Mouse (Mus musculus) stomach, postnatal 0 days (tissue): ENCODE measurements around the gene Stx2. TPM values are rescaled to one million over a fixed set of nuclear protein-coding genes. Genes with fewer than 3 reads are reported as not detected.

Experiments used
- ATAC-seq: fragments of 200-750 bp; cut with Nextera tagmentation; 2 replicates; pipeline ENCODE4 v1.8.0; 2017; ENCODE audit not compliant: low FRiP score, low TSS enrichment
- DNase-seq: peaks from one replicate; pipeline ENCODE4 v3.0.0-alpha.2; 2016; ENCODE audit warnings: low spot score
- H3K27ac ChIP-seq: fragments of 300-500 bp; sonication (generic); replicated peaks from 2 replicates; pipeline ENCODE4 v1.5.1; 2014; ENCODE audit warnings: mild to moderate bottlenecking, control low read depth
- H3K27me3 ChIP-seq: fragments of 300-500 bp; sonication (generic); 2 replicates; pipeline ENCODE4 v1.6.1; 2014; ENCODE audit warnings: low read length; ENCODE audit not compliant: control insufficient read depth, insufficient read depth
- H3K36me3 ChIP-seq: fragments of 300-500 bp; sonication (generic); 2 replicates; pipeline ENCODE4 v1.6.1; 2014; ENCODE audit warnings: low read length, mixed read lengths; ENCODE audit not compliant: control insufficient read depth, insufficient read depth
- H3K4me1 ChIP-seq: fragments of 300-500 bp; sonication (generic); replicated peaks from 2 replicates; pipeline ENCODE4 v1.6.1; 2014; ENCODE audit warnings: antibody characterized with exemption; ENCODE audit not compliant: control insufficient read depth, insufficient read depth
- H3K4me2 ChIP-seq: fragments of 300-500 bp; sonication (generic); replicated peaks from 2 replicates; pipeline ENCODE4 v1.6.1; 2014; ENCODE audit warnings: low read depth, mild to moderate bottlenecking, control low read depth, moderate library complexity
- H3K4me3 ChIP-seq: fragments of 300-500 bp; sonication (generic); 2 replicates; pipeline ENCODE4 v1.5.1; 2014; ENCODE audit warnings: low read depth, low read length, control low read depth
- H3K9ac ChIP-seq: fragments of 300-500 bp; sonication (generic); 2 replicates; pipeline ENCODE4 v1.6.1; 2014; ENCODE audit warnings: mild to moderate bottlenecking, low read length, control low read depth, mixed read lengths
- H3K9me3 ChIP-seq: fragments of 300-500 bp; sonication (generic); 2 replicates; pipeline ENCODE4 v1.6.1; 2016; ENCODE audit warnings: low read length; ENCODE audit not compliant: control insufficient read depth
- CTCF ChIP-seq: IDR thresholded peaks from 2 replicates; pipeline ENCODE4 v1.5.1; 2016; ENCODE audit warnings: antibody characterized with exemption, low read depth, mild to moderate bottlenecking, moderate library complexity
- EP300 ChIP-seq: optimal IDR thresholded peaks from 2 replicates; pipeline ENCODE3; 2016; ENCODE audit warnings: antibody characterized with exemption
- WGBS: fragments of 180-500 bp; shearing (Covaris S2); extraction: QIAGEN DNeasy Blood & Tissue Kit; methylation state at CpG from one replicate; pipeline ENCODE4 v1.1.7; 2014; 5-methylcytosine and 5-hydroxymethylcytosine counted together
- polyA plus RNA-seq: library from polyadenylated mRNA; unstranded; fragments of >200 nt; fragmentation: Nextera tagmentation; extraction: Ambion mirVana; gene quantifications from 2 replicates; pipeline ENCODE4 v1.2.1, GENCODE M21; 2015

The Stx2 gene
- polyA plus RNA-seq, 1 experiment from 2014 or later, result 10.9 TPM

- WGBS, result 35% methylated on average over 4 of the region's 4 CpGs
- no peaks in the 10 kb centered on the region for H3K27me3 ChIP-seq
- ATAC-seq, result no peak
- TF ChIP-seq CTCF (no peak), EP300 (no peak)
- H3K4me2 ChIP-seq, result no peak overlapping the region
- DNase-seq, result no peak
- H3K9ac ChIP-seq, result no peak overlapping the region
- H3K27ac ChIP-seq, result no peak overlapping the region
- H3K4me1 ChIP-seq, result no peaks in the 10 kb centered on the region
- H3K4me3 ChIP-seq, result no peak overlapping the region
- H3K36me3 ChIP-seq, result no peaks in the 10 kb centered on the region
- H3K9me3 ChIP-seq, result no peaks in the 10 kb centered on the region; the same call in 1 of the 2 replicates
Measured at GRCm38 (mm10) chr5:128951472-128951871, 56.9 kb downstream of the Stx2 start.

GRCm38 (mm10) chr5:128947093-128947492 lies 61.3 kb downstream of the Stx2 start:
- H3K9ac ChIP-seq, result no peak overlapping the region
- H3K4me3 ChIP-seq, result no peak overlapping the region
- no peak for TF ChIP-seq EP300
- TF ChIP-seq CTCF, result peak; percentile 59
- no peak for ATAC-seq
- no peak overlapping the region for H3K27ac ChIP-seq
- no peaks in the 10 kb centered on the region for H3K27me3 ChIP-seq
- WGBS, result 69% methylated on average over 5 of the region's 5 CpGs
- H3K4me2 ChIP-seq, result no peak overlapping the region
- DNase-seq, result no peak
- H3K4me1 ChIP-seq, result no peaks in the 10 kb centered on the region
- no peaks in the 10 kb centered on the region for H3K9me3 ChIP-seq
- H3K36me3 ChIP-seq, result no peaks in the 10 kb centered on the region

DNA sequence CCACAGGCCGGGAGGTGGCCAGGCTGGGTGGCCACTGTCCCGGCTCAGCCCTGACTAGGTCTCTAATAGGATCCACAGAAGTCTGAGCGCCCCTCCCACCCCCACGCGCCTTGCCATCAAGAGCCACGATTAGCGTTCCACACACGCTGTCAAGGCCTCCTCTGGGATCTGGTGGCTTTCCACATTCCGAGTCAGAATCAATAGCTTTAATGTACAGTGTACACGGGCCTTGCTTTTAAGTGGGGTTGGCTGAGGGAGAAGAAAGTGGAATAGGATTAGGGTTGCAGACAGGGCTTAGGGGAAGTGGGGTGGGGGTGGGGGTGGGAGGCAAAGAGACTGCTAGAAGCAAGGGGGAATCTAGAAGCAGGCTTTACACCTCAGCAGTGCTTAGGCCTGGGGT lies 67.9 kb downstream of the Stx2 start:
- H3K4me1 ChIP-seq, result no peaks in the 10 kb centered on the region
- no peaks in the 10 kb centered on the region for H3K36me3 ChIP-seq
- no peaks in the 10 kb centered on the region for H3K27me3 ChIP-seq
- H3K27ac ChIP-seq, result no peak overlapping the region
- WGBS, result 74% methylated on average over 10 of the region's 10 CpGs
- H3K4me2 ChIP-seq, result no peak overlapping the region
- H3K9me3 ChIP-seq, result no peaks in the 10 kb centered on the region
- no peak overlapping the region for H3K4me3 ChIP-seq
- DNase-seq, result no peak
- TF ChIP-seq CTCF (no peak), EP300 (no peak)
- no peak for ATAC-seq
- no peak overlapping the region for H3K9ac ChIP-seq

GRCm38 (mm10) chr5:128935359-128935899 lies 72.9 kb downstream of the Stx2 start:
- TF ChIP-seq EP300 (no peak), CTCF (no peak)
- Histone ChIP-seq H3K27ac (no peak overlapping the region), H3K9me3 (no peaks in the 10 kb centered on the region), H3K36me3 (no peaks in the 10 kb centered on the region), H3K9ac (no peak overlapping the region), H3K4me2 (no peak overlapping the region), H3K4me1 (no peaks in the 10 kb centered on the region), H3K27me3 (no peaks in the 10 kb centered on the region), H3K4me3 (no peak overlapping the region)
- peak; percentile 59; the same call in 1 of the 2 replicates for ATAC-seq
- peak; percentile 56 for DNase-seq
- 58% methylated on average over 6 of the region's 6 CpGs for WGBS

Other genes with a start within 250 kb of the Stx2 start
- 0.15 and 0.17 TPM in 2 replicates for gene Rimbp2, start 55.1 kb downstream of the Stx2 start, polyA plus RNA-seq
- 226 and 257 TPM in 2 replicates for gene Ran, start 11.5 kb upstream of the Stx2 start, polyA plus RNA-seq
- gene Adgrd1, start 88.2 kb upstream of the Stx2 start, polyA plus RNA-seq, result 3.1 and 3.7 TPM in 2 replicates